Mouse (Mus musculus) forebrain, embryonic 10.5 days (tissue): ENCODE measurements around the gene Pcdh17. TPM values are rescaled to one million over a fixed set of nuclear protein-coding genes. Genes with fewer than 3 reads are reported as not detected.

Experiments
- DNase-seq: peaks from one replicate; pipeline ENCODE4 v3.0.0-alpha.2; 2017; ENCODE audit warnings: low spot score; ENCODE audit errors: extremely low spot score
- H3K27ac ChIP-seq: fragments of 300-500 bp; sonication (generic); 2 replicates; pipeline ENCODE4 v1.5.1; 2016; ENCODE audit warnings: mild to moderate bottlenecking
- H3K27me3 ChIP-seq: fragments of 300-500 bp; sonication (generic); 2 replicates; pipeline ENCODE4 v1.6.1; 2016; ENCODE audit warnings: mild to moderate bottlenecking; ENCODE audit not compliant: poor library complexity, severe bottlenecking
- H3K36me3 ChIP-seq: fragments of 300-500 bp; sonication (generic); replicated peaks from 2 replicates; pipeline ENCODE4 v1.6.1; 2016; ENCODE audit warnings: mild to moderate bottlenecking, moderate library complexity
- H3K4me1 ChIP-seq: fragments of 300-500 bp; sonication (generic); 2 replicates; pipeline ENCODE4 v1.6.1; 2016
- H3K4me3 ChIP-seq: fragments of 300-500 bp; sonication (generic); 2 replicates; pipeline ENCODE4 v1.5.1; 2016; ENCODE audit warnings: mild to moderate bottlenecking, moderate library complexity
- H3K9me3 ChIP-seq: fragments of 300-500 bp; sonication (generic); 2 replicates; pipeline ENCODE4 v1.6.1; 2016; ENCODE audit warnings: mild to moderate bottlenecking, moderate library complexity
- WGBS: fragments of 180-500 bp; shearing (Covaris S2); methylation state at CpG from one replicate; pipeline ENCODE4 v1.1.7; 2016; 5-methylcytosine and 5-hydroxymethylcytosine counted together
- polyA plus RNA-seq: library from polyadenylated mRNA; unstranded; fragments of >200 nt; fragmentation: Nextera tagmentation; extraction: Ambion mirVana; gene quantifications from 2 replicates; pipeline ENCODE4 v1.2.1, GENCODE M21; 2016

Gene Pcdh17
- polyA plus RNA-seq = 4.4 and 5.4 TPM in 2 replicates

DNA sequence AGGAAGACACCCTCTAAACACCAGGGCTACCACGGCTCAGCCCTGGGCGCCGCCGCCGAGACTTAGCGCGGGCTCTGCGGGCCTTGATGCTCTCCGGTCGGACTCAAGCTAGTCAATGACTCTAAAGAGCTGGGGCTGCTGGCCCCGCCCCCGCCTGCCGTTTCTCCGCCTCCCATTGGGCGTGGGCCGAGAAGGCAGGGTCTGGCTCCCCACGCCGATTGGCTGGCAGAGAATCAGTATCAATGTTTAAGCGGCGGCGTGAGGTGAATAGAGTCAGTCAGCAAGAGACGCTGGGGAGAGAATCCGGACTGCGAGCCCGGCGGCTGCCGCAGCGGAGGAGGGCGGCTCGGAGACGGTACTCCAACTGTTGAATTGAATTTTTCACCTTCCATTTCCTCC is at the start of gene Pcdh17:
Pcdh17 (plus strand) TSS at position 276 of the 399 bp plus-strand sequence.
- peaks cover 41% of the 10 kb centered on the region for H3K4me1 ChIP-seq

GRCm38 (mm10) chr14:84397137-84397536 is 46.2 kb upstream of the Pcdh17 start:
- no peaks in the 10 kb centered on the region for H3K4me1 ChIP-seq
- H3K9me3 ChIP-seq = no peaks in the 10 kb centered on the region
- no peak overlapping the region for H3K27ac ChIP-seq
- H3K27me3 ChIP-seq = no peaks in the 10 kb centered on the region
- 85% methylated on average over 1 of the region's 1 CpGs for WGBS
- no peaks in the 10 kb centered on the region for H3K36me3 ChIP-seq
- no peak overlapping the region for H3K4me3 ChIP-seq
- no peak for DNase-seq

More for the DNA sequence above, at the start of gene Pcdh17:
- Histone ChIP-seq H3K9me3 (no peaks in the 10 kb centered on the region), H3K36me3 (no peaks in the 10 kb centered on the region), H3K27me3 (peaks cover 30% of the 10 kb centered on the region), H3K27ac (peak within 1 kb of the TSS; percentile 89), H3K4me3 (peak within 1 kb of the TSS; percentile 69)
- DNase-seq = peak; percentile 94
- WGBS = under 1% methylated on average over 31 of the region's 31 CpGs

GRCm38 (mm10) chr14:84424736-84425135 is 18.6 kb upstream of the Pcdh17 start:
- Histone ChIP-seq H3K9me3 (no peaks in the 10 kb centered on the region), H3K4me3 (no peak overlapping the region), H3K27ac (no peak overlapping the region), H3K36me3 (no peaks in the 10 kb centered on the region), H3K27me3 (no peaks in the 10 kb centered on the region), H3K4me1 (no peaks in the 10 kb centered on the region)
- DNase-seq = no peak
- WGBS = 78% methylated on average over 2 of the region's 2 CpGs

- H3K27me3 ChIP-seq = no peaks in the 10 kb centered on the region
- no peak overlapping the region for H3K27ac ChIP-seq
- H3K36me3 ChIP-seq = no peaks in the 10 kb centered on the region
- DNase-seq = no peak
- H3K4me1 ChIP-seq = no peaks in the 10 kb centered on the region
- no peaks in the 10 kb centered on the region for H3K9me3 ChIP-seq
- no peak overlapping the region for H3K4me3 ChIP-seq
These were observed 16.7 kb upstream of the Pcdh17 start for GRCm38 (mm10) chr14:84426616-84427015.

GRCm38 (mm10) chr14:84438066-84438770 is 5.1 kb upstream of the Pcdh17 start:
- Histone ChIP-seq H3K9me3 (no peaks in the 10 kb centered on the region), H3K36me3 (no peaks in the 10 kb centered on the region), H3K27ac (no peak overlapping the region), H3K4me3 (no peak overlapping the region), H3K4me1 (peaks cover 5% of the 10 kb centered on the region; the same call in 1 of the 2 replicates), H3K27me3 (no peaks in the 10 kb centered on the region)
- 30% methylated on average over 11 of the region's 11 CpGs for WGBS
- DNase-seq = no peak

DNA sequence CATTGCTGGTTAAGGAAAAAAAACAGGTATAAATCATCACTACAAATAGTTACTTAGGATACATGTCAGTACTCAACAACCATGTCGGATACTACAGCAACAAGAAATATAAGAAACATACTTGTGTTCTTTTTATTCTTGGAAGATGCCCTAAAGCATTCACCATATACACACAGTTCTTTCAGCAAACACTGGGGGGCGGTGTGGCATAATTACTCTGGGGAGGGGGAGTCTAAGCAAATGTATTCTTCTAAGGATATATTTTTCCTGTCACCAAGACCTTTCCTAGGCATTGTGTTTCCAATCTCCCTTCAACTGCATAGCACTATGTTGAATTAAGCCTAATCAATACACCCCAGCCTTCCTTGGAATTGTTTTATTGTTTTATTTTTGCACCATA is 2.5 kb upstream of the Pcdh17 start:
- Histone ChIP-seq H3K9me3 (no peaks in the 10 kb centered on the region), H3K4me1 (peaks cover 17% of the 10 kb centered on the region), H3K27ac (no peak overlapping the region), H3K27me3 (peaks cover 6% of the 10 kb centered on the region), H3K4me3 (no peak overlapping the region), H3K36me3 (no peaks in the 10 kb centered on the region)
- DNase-seq = peak; percentile 31
- WGBS = 14% methylated on average over 2 of the region's 2 CpGs

DNA sequence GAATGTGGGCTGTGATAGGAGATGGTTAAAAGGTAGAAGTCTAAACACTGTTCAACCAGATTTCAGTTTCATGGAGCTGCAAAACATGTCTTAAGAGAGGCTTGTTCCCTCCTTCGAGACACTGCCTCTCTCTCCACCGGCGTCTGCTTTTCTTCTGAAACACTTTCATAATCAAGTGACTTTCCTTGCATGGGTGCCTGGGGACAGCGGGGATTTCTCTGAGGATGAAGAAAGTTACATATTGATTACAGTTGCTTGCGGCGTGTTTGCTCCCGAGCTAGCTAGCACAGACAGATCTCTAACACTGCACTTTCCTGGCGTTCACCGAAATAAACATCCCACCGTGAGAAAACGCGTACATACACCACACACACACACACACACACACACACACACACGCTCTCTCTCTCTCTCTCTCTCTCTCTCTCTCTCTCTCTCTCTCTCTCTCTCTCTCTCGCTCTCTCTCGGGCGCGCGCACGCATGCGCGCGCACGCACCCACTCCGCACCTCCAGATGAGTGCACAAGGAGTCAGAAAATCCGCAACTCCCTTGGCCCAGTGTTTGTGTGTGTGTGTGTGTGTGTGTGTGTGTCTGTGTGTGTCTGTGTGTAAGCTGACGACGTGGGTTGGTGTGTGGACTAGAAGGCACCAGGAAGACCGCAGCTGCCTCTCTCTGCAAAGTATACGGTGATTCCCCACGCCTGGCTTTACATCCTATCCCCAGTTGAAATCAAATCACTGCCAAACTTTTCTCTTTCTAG is 655 bp upstream of the Pcdh17 start:
- Histone ChIP-seq H3K36me3 (no peaks in the 10 kb centered on the region), H3K27ac (peak overlapping the region; percentile 89), H3K27me3 (peaks cover 24% of the 10 kb centered on the region), H3K4me3 (peak overlapping the region; percentile 69), H3K4me1 (peaks cover 35% of the 10 kb centered on the region), H3K9me3 (no peaks in the 10 kb centered on the region)
- DNase-seq = peak; percentile 49
- WGBS = under 1% methylated on average over 25 of the region's 30 CpGs

DNA sequence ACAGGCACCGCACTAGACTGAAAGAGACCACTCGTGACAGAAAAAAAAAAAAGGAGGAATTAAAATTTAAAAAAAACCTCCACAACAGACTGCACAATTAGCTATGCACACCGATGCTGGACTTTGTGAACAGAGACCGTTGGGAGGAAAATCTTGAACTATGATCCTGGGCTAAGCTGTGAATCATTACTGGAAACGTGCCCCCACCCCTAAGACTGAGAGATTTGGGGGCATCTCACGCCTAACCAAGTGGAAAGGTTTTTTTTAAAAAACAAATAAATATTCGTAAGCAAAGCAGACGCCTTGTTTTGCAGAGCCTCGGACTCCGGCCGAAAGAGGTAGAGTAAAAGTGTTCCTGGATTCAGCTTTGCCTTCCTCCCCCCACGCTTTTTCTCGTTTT is 398 bp downstream of the Pcdh17 start:
- DNase-seq = peak; percentile 18
- WGBS = 2% methylated on average over 13 of the region's 13 CpGs

DNA sequence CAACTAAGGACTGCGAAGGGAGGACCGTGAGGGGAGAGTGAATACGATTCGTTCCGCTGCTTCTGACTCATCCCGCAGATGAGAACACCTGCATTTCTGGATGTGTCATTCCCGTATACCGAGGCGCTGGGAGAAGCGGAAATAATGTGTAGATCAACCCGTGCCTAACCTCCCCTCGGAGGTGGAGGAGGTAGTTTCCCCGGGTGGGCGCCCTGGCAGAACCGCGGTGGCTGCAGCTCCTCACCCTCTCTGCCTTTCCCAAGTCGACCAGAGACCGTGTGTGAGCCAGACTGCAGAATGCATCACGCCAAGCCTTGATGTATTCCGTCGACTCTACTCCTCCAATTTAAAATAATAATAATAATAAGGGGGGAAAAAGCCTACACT is 906 bp downstream of the Pcdh17 start:
- Histone ChIP-seq H3K4me3 (peak overlapping the region; percentile 69), H3K9me3 (no peaks in the 10 kb centered on the region), H3K36me3 (no peaks in the 10 kb centered on the region), H3K4me1 (peaks cover 44% of the 10 kb centered on the region), H3K27me3 (peaks cover 39% of the 10 kb centered on the region), H3K27ac (peak overlapping the region; percentile 89; the same call in 1 of the 2 replicates)
- under 1% methylated on average over 21 of the region's 21 CpGs for WGBS
- peak; percentile 58 for DNase-seq

More for the DNA sequence above, 398 bp downstream of the Pcdh17 start:
- peak overlapping the region; percentile 69 for H3K4me3 ChIP-seq
- H3K27me3 ChIP-seq = peaks cover 34% of the 10 kb centered on the region
- H3K9me3 ChIP-seq = no peaks in the 10 kb centered on the region
- H3K36me3 ChIP-seq = no peaks in the 10 kb centered on the region
- peaks cover 44% of the 10 kb centered on the region for H3K4me1 ChIP-seq
- H3K27ac ChIP-seq = peak overlapping the region; percentile 89

GRCm38 (mm10) chr14:84444663-84445502 is 1.5 kb downstream of the Pcdh17 start:
- H3K27ac ChIP-seq = peak overlapping the region; percentile 75
- peak overlapping the region; percentile 69 for H3K4me3 ChIP-seq
- peaks cover 44% of the 10 kb centered on the region for H3K4me1 ChIP-seq
- DNase-seq = peak; percentile 65
- H3K9me3 ChIP-seq = no peaks in the 10 kb centered on the region
- peaks cover 45% of the 10 kb centered on the region for H3K27me3 ChIP-seq
- H3K36me3 ChIP-seq = no peaks in the 10 kb centered on the region
- WGBS = under 1% methylated on average over 21 of the region's 21 CpGs

- no peaks in the 10 kb centered on the region for H3K9me3 ChIP-seq
- DNase-seq = peak; percentile 60
- under 1% methylated on average over 59 of the region's 59 CpGs for WGBS
- no peaks in the 10 kb centered on the region for H3K36me3 ChIP-seq
- peaks cover 44% of the 10 kb centered on the region for H3K4me1 ChIP-seq
- H3K27ac ChIP-seq = peak overlapping the region; percentile 75
- H3K27me3 ChIP-seq = peaks cover 47% of the 10 kb centered on the region
- peak overlapping the region; percentile 69 for H3K4me3 ChIP-seq
These were observed 2.4 kb downstream of the Pcdh17 start for GRCm38 (mm10) chr14:84445503-84446410.
